Mouse (Mus musculus): ENCODE data around the gene Trmt10a. TPM values are rescaled to one million over a fixed set of nuclear protein-coding genes. Genes with fewer than 3 reads are reported as not detected.

Trmt10a gene
- total and polyA plus RNA-seq, 3 experiments = 9.7 to 18.1 TPM; not detected in 1

DNA sequence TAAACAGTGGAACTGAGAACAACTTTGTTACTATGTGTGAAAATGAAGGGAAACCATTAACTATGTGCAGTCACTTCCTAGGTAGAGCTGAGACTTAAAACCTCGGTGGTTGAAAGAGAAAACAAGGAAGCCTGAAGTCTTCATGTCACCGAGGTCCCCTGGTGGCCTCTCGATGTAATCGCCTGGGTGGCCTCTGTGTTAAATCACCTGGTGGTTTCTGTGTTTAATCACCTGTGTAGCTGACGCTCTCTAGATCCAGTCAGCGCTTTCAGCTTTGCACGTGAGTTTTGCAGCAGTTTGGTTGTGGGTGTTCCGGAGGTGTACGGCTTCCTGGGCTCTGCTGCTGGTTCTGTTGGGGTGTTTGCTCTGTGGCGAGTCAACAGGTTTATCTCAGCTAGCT, 30.0 kb downstream of the Trmt10a start:
- no peaks in the 10 kb centered on the region for H3K4me1 ChIP-seq (ENCODE audit: control insufficient read depth in 1 of 2, insufficient read depth in 2 of 2, low read length in 2 of 2)
- no peaks in the 10 kb centered on the region for H3K79me2 ChIP-seq (ENCODE audit: control insufficient read depth, insufficient read depth, low read length, poor library complexity)
- H3K4me3 ChIP-seq (ENCODE audit: control insufficient read depth in 1 of 2, insufficient read depth in 1 of 2, low read depth in 2 of 2, low read length in 2 of 2) = no peak overlapping the region
- H3K27me3 ChIP-seq (ENCODE audit: control insufficient read depth in 1 of 2, insufficient read depth in 2 of 2, low read length in 2 of 2) = peaks cover 2 to 3% of the 10 kb centered on the region in 2 experiments; a peak in 3 of 4 replicates
- TF ChIP-seq CTCF (IDR thresholded peaks at IDR 0.05 in 2 of 3, conservative IDR thresholded peaks at IDR 0.05 in 1 of 3; ENCODE audit: control insufficient read depth in 1 of 3, insufficient read depth in 1 of 3, low read depth in 2 of 3, low read length in 3 of 3, poor library complexity in 1 of 3, severe bottlenecking in 1 of 3) (peak in 1 of 3 experiments; percentile 31; a peak in 2 of 6 replicates), SMC3 (IDR thresholded peaks at IDR 0.05; ENCODE audit: low read depth, low read length) (peak; percentile 39), MAZ (IDR thresholded peaks at IDR 0.05; ENCODE audit: low read depth, low read length) (no peak), RAD21 (IDR thresholded peaks at IDR 0.05; ENCODE audit: low read depth, low read length) (peak; percentile 13)
- no peak overlapping the region for H3K27ac ChIP-seq (ENCODE audit: control insufficient read depth, low read depth, low read length)
- no peaks in the 10 kb centered on the region for H3K36me3 ChIP-seq (ENCODE audit: control insufficient read depth in 1 of 2, insufficient read depth in 2 of 2, low read length in 2 of 2)
- H3K9ac ChIP-seq (ENCODE audit: control insufficient read depth, low read depth, low read length, poor library complexity, severe bottlenecking) = no peak overlapping the region
- DNase-seq (ENCODE audit: low read depth, low spot score) = peak; percentile 16
- H3K9me3 ChIP-seq (replicated peaks; ENCODE audit: insufficient read depth, low read length) = no peaks in the 10 kb centered on the region

GRCm38 (mm10) chr3:138175551-138175950, 32.3 kb downstream of the Trmt10a start:
- Histone ChIP-seq H3K9ac (ENCODE audit: control insufficient read depth, low read depth, low read length, poor library complexity, severe bottlenecking) (no peak overlapping the region), H3K36me3 (ENCODE audit: control insufficient read depth in 1 of 2, insufficient read depth in 2 of 2, low read length in 2 of 2) (no peaks in the 10 kb centered on the region), H3K4me1 (ENCODE audit: control insufficient read depth in 1 of 2, insufficient read depth in 2 of 2, low read length in 2 of 2) (no peaks in the 10 kb centered on the region), H3K9me3 (replicated peaks; ENCODE audit: insufficient read depth, low read length) (no peaks in the 10 kb centered on the region), H3K27ac (ENCODE audit: control insufficient read depth, low read depth, low read length) (no peak overlapping the region), H3K4me3 (ENCODE audit: control insufficient read depth in 1 of 2, insufficient read depth in 1 of 2, low read depth in 2 of 2, low read length in 2 of 2) (no peak overlapping the region), H3K79me2 (ENCODE audit: control insufficient read depth, insufficient read depth, low read length, poor library complexity) (no peaks in the 10 kb centered on the region), H3K27me3 (ENCODE audit: control insufficient read depth in 1 of 2, insufficient read depth in 2 of 2, low read length in 2 of 2) (peaks cover 4 to 6% of the 10 kb centered on the region in 2 experiments)
- TF ChIP-seq GABPA (IDR thresholded peaks at IDR 0.05; ENCODE audit: low read depth, low read length) (no peak), RCOR1 (IDR thresholded peaks at IDR 0.05; ENCODE audit: low read depth, low read length) (no peak), EP300 (IDR thresholded peaks at IDR 0.05; ENCODE audit: low read depth in 1 of 2, low read length in 2 of 2) (no peak), USF1 (IDR thresholded peaks at IDR 0.05; ENCODE audit: low read depth, low read length) (no peak), BHLHE40 (IDR thresholded peaks at IDR 0.05; ENCODE audit: borderline replicate concordance, low read depth, low read length) (no peak), ZMIZ1 (IDR thresholded peaks at IDR 0.05; ENCODE audit: low read depth, low read length) (no peak), HCFC1 (IDR thresholded peaks at IDR 0.05; ENCODE audit: low read depth, low read length) (no peak), CHD1 (IDR thresholded peaks at IDR 0.05; ENCODE audit: low read depth, low read length) (no peak), JUND (IDR thresholded peaks at IDR 0.05; ENCODE audit: low read depth, low read length) (no peak), SMC3 (IDR thresholded peaks at IDR 0.05; ENCODE audit: low read depth, low read length) (no peak), ZNF384 (IDR thresholded peaks at IDR 0.05; ENCODE audit: low read depth, low read length) (no peak), MXI1 (IDR thresholded peaks at IDR 0.05; ENCODE audit: low read depth, low read length) (no peak), MAZ (IDR thresholded peaks at IDR 0.05; ENCODE audit: low read depth, low read length) (no peak), ZKSCAN1 (IDR thresholded peaks at IDR 0.05; ENCODE audit: low read depth, low read length) (no peak), POLR2AphosphoS5 (IDR thresholded peaks at IDR 0.05; ENCODE audit: borderline replicate concordance, low read depth, low read length) (no peak), KAT2A (conservative IDR thresholded peaks at IDR 0.05; ENCODE audit: low read depth, low read length) (no peak), USF2 (IDR thresholded peaks at IDR 0.05; ENCODE audit: borderline replicate concordance in 1 of 2, insufficient read depth in 1 of 2, low read depth in 1 of 2, low read length in 2 of 2) (no peak), RAD21 (IDR thresholded peaks at IDR 0.05; ENCODE audit: low read depth, low read length) (no peak), NELFE (IDR thresholded peaks at IDR 0.05; ENCODE audit: low read depth, low read length) (no peak)
- no peak for DNase-seq (ENCODE audit: low read depth, low spot score)

Data from MEL (cell line).